In genomic region chr11:87591526-87592353, GRCm38 (mm10) we compare ENCODE assay signal across 8 mouse cellular contexts. TPM values are rescaled to one million over a fixed set of nuclear protein-coding genes. Genes with fewer than 3 reads are reported as not detected.
DNase-seq lines count a peak whose midpoint lies in the region; ATAC-seq and TF ChIP-seq lines count a peak whose summit lies in the region.

Gene Mtmr4, plus strand, starts transcription at chr11:87592162.

- peak; percentile 100 for DNase-seq in 416B (ENCODE audit: low read depth)
- peak; percentile 100 for DNase-seq in heart, adult 8-10 months (ENCODE audit: low spot score)
- DNase-seq in kidney, adult 9 months, result peak; percentile 100
- DNase-seq in monocyte, adult 2 months (ENCODE audit: low read depth in 1 of 2, low spot score in 2 of 2), result peak; percentile 99 to 100
- DNase-seq in spleen, postnatal 36 days (ENCODE audit: low spot score in 2 of 2), result peak; percentile 100

- 0 out of 2 replicates have a peak, but pooled peaks have one; percentile 11 for TF ChIP-seq CTCF in bone marrow, adult 2 months (IDR thresholded peaks at IDR 0.05; ENCODE audit: control insufficient read depth, insufficient read depth, low read length)

- H3K9me3 ChIP-seq in embryonic facial prominence, embryonic 15.5 days (replicated peaks), result no peaks in the 10 kb centered on the region
- no peaks in the 10 kb centered on the region for H3K9me3 ChIP-seq in limb, embryonic 15.5 days

- under 1% methylated on average over 61 of the region's 61 CpGs for WGBS in bone marrow, adult 2 months
- under 1% methylated on average over 57 of the region's 61 CpGs for WGBS in embryonic facial prominence, embryonic 15.5 days
- under 1% methylated on average over 55 of the region's 61 CpGs for whole genome bisulfite sequencing in limb, embryonic 15.5 days

- peaks cover 6% of the 10 kb centered on the region; the same call in 1 of the 2 replicates for H3K4me1 ChIP-seq in bone marrow, adult 2 months (ENCODE audit: control insufficient read depth, insufficient read depth, low read length)
- H3K4me1 ChIP-seq in embryonic facial prominence, embryonic 15.5 days, result peaks cover 54% of the 10 kb centered on the region
- H3K4me1 ChIP-seq in limb, embryonic 15.5 days, result peaks cover 56% of the 10 kb centered on the region

- H3K4me3 ChIP-seq in bone marrow, adult 2 months (replicated peaks; ENCODE audit: control insufficient read depth, low read depth, low read length), result peak within 1 kb of the TSS; percentile 83
- H3K4me3 ChIP-seq in embryonic facial prominence, embryonic 15.5 days (replicated peaks), result peak within 1 kb of the TSS; percentile 73
- peak within 1 kb of the TSS; percentile 80 for H3K4me3 ChIP-seq in limb, embryonic 15.5 days

- peak within 1 kb of the TSS; percentile 79 for H3K4me2 ChIP-seq in embryonic facial prominence, embryonic 15.5 days (replicated peaks)
- H3K4me2 ChIP-seq in limb, embryonic 15.5 days, result peak within 1 kb of the TSS; percentile 77

- peak within 1 kb of the TSS; percentile 95 for H3K27ac ChIP-seq in bone marrow, adult 2 months (ENCODE audit: control insufficient read depth, insufficient read depth, low read depth, low read length, poor library complexity)
- H3K27ac ChIP-seq in embryonic facial prominence, embryonic 15.5 days (replicated peaks), result peak within 1 kb of the TSS; percentile 95
- H3K27ac ChIP-seq in limb, embryonic 15.5 days, result peak within 1 kb of the TSS; percentile 96

- no peaks in the 10 kb centered on the region for H3K27me3 ChIP-seq in embryonic facial prominence, embryonic 15.5 days
- H3K27me3 ChIP-seq in limb, embryonic 15.5 days, result no peaks in the 10 kb centered on the region

- TF ChIP-seq POLR2A in bone marrow, adult 2 months (IDR thresholded peaks at IDR 0.05; ENCODE audit: borderline replicate concordance, control insufficient read depth, low read depth, low read length), result peak; percentile 91

- H3K9ac ChIP-seq in embryonic facial prominence, embryonic 15.5 days, result peak within 1 kb of the TSS; percentile 78
- H3K9ac ChIP-seq in limb, embryonic 15.5 days, result peak within 1 kb of the TSS; percentile 68

- H3K36me3 ChIP-seq in embryonic facial prominence, embryonic 15.5 days, result peaks cover 7% of the 10 kb centered on the region; the same call in 1 of the 2 replicates
- peaks cover 7% of the 10 kb centered on the region for H3K36me3 ChIP-seq in limb, embryonic 15.5 days

- ATAC-seq in embryonic facial prominence, embryonic 15.5 days (ENCODE audit: insufficient number of reproducible peaks, low FRiP score, low TSS enrichment, low read depth), result peak; percentile 98
- peak; percentile 98 for ATAC-seq in limb, embryonic 15.5 days (ENCODE audit: insufficient number of reproducible peaks, low FRiP score, low TSS enrichment, low read depth)

RNA-seq across cellular contexts. Expression of gene Mtmr4, which starts in this region (rescaled TPM):
- 8.7 and 9.0 TPM in 2 replicates for polyA plus RNA-seq in bone marrow, adult 2 months (2011; ENCODE audit: insufficient read depth, insufficient read length, low replicate concordance, missing spikeins)
- 25.7 and 27.4 TPM in 2 replicates for polyA plus RNA-seq in embryonic facial prominence, embryonic 15.5 days (2015; fragmentation: Nextera tagmentation; extraction: Ambion mirVana)
- 10 to 100 TPM; 20.6 to 25.1 (median 23.0) TPM for total RNA-seq in heart, adult 8-10 months (2022)
- 25.9 and 27.9 TPM in 2 replicates for polyA plus RNA-seq in limb, embryonic 15.5 days (2015; fragmentation: Nextera tagmentation; extraction: Ambion mirVana)

Comparison
In these comparisons a context has a peak if more than half of its experiments do, and no peak if none do; other contexts are left out.
1. Peak in every context shown above with its lines: DNase-seq, ATAC-seq, H3K4me3 ChIP-seq and H3K27ac ChIP-seq.